10 mouse cellular contexts compared by ENCODE assay signal in genomic region chr7:130008591-130009418, GRCm38 (mm10).
"Had no signal": no experiment of that assay in that cellular context is flagged by ENCODE, and none has a peak within 500 bp of the region (broad histone marks: within the 10 kb centered on the region; RNA-seq: fewer than 3 reads in every experiment).

No protein-coding gene starts in this region.

- H3K27ac ChIP-seq: limb, embryonic 13.5 days; liver, embryonic 14.5 days; midbrain, embryonic 13.5 days had no signal

- DNase-seq: kidney, adult 18-20 months; kidney, postnatal 14 days; lung, adult 2 months; lung, postnatal 36 days; right cerebral cortex, postnatal 25 days; thymus, postnatal 36 days had no signal

- H3K4me3 ChIP-seq: limb, embryonic 13.5 days; midbrain, embryonic 13.5 days had no signal

- ATAC-seq: lung, postnatal 0 days; midbrain, embryonic 13.5 days had no signal

- H3K9ac ChIP-seq: limb, embryonic 13.5 days; liver, embryonic 14.5 days; midbrain, embryonic 13.5 days had no signal

- H3K4me2 ChIP-seq: limb, embryonic 13.5 days; midbrain, embryonic 13.5 days had no signal

- H3K9me3 ChIP-seq: limb, embryonic 13.5 days; midbrain, embryonic 13.5 days had no signal

- H3K36me3 ChIP-seq: limb, embryonic 13.5 days; midbrain, embryonic 13.5 days had no signal
